Mouse (Mus musculus) midbrain, embryonic 10.5 days (tissue): ENCODE measurements at regions not wholly inside any gene's neighbourhood (a gene's known extent, or its start where the extent isn't known, plus 50 kb on each side); places are given as distances from the start of the nearest gene placed in this dataset.

Experiments used
- DNase-seq: peaks from one replicate; pipeline ENCODE4 v3.0.0-alpha.2; 2017; ENCODE audit warnings: low spot score
- H3K27ac ChIP-seq: fragments of 300-500 bp; sonication (generic); replicated peaks from 2 replicates; pipeline ENCODE4 v1.5.1; 2016; ENCODE audit warnings: mild to moderate bottlenecking
- H3K27me3 ChIP-seq: fragments of 300-500 bp; sonication (generic); 2 replicates; pipeline ENCODE4 v1.6.1; 2016; ENCODE audit warnings: low read depth, mild to moderate bottlenecking; ENCODE audit not compliant: poor library complexity, severe bottlenecking
- H3K36me3 ChIP-seq: fragments of 300-500 bp; sonication (generic); 2 replicates; pipeline ENCODE4 v1.6.1; 2016; ENCODE audit warnings: mild to moderate bottlenecking, moderate library complexity
- H3K4me1 ChIP-seq: fragments of 300-500 bp; sonication (generic); 2 replicates; pipeline ENCODE4 v1.6.1; 2016
- H3K4me3 ChIP-seq: fragments of 300-500 bp; sonication (generic); 2 replicates; pipeline ENCODE4 v1.5.1; 2016; ENCODE audit warnings: mild to moderate bottlenecking, moderate library complexity
- H3K9me3 ChIP-seq: fragments of 300-500 bp; sonication (generic); replicated peaks from 2 replicates; pipeline ENCODE4 v1.6.1; 2016; ENCODE audit warnings: mild to moderate bottlenecking
- WGBS: fragments of 180-500 bp; shearing (Covaris S2); methylation state at CpG from one replicate; pipeline ENCODE4 v1.1.7; 2016; 5-methylcytosine and 5-hydroxymethylcytosine counted together

DNA sequence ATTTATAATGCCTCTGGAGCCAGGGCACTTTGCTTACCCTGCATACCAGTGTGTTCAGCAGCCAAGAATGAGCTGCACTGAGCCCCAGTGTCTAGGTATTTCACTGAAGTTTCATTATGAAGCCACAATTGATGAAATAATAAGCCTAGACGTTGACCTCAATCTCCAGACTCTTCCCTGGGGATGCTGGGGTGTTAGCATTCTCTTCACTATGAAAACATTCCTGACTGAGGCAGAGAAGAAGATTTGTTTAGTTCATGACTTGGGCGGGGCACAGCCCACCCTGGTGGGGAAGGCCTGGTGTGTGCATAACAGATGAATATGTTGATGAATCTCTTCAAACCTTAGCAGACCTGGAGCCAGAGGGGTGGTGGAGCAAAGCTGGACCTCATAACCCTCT lies 104.4 kb downstream of the Erv3 start:
- no peak for DNase-seq
- H3K36me3 ChIP-seq = no peaks in the 10 kb centered on the region
- H3K4me1 ChIP-seq = no peaks in the 10 kb centered on the region
- no peaks in the 10 kb centered on the region for H3K27me3 ChIP-seq
- H3K27ac ChIP-seq = no peak overlapping the region
- H3K9me3 ChIP-seq = no peaks in the 10 kb centered on the region
- WGBS = 72% methylated on average over 2 of the region's 2 CpGs
- no peak overlapping the region for H3K4me3 ChIP-seq

DNA sequence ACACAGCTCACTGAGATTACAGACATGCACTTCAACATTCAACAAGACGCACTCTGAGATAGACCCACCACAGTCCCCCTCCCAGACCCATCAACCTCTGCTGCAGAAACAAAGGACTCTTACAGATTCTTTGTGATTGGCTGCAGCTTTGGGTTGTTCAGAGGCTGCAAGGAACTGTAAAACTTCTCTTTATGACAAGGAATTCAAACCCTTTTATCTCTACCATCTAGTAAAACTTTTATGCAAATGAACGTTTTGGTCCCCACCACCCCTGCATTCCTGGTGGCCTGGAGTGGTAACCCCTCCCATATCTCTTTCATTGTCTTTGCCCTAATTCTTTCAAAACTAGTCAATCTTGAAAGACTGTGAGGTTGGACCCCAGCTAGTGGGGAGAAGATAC lies 106.1 kb downstream of the Erv3 start:
- H3K27ac ChIP-seq = no peak overlapping the region
- DNase-seq = no peak
- H3K9me3 ChIP-seq = no peaks in the 10 kb centered on the region
- no peak overlapping the region for H3K4me3 ChIP-seq
- H3K36me3 ChIP-seq = no peaks in the 10 kb centered on the region
- 70% methylated on average over 2 of the region's 2 CpGs for WGBS
- no peaks in the 10 kb centered on the region for H3K27me3 ChIP-seq
- no peaks in the 10 kb centered on the region for H3K4me1 ChIP-seq

DNA sequence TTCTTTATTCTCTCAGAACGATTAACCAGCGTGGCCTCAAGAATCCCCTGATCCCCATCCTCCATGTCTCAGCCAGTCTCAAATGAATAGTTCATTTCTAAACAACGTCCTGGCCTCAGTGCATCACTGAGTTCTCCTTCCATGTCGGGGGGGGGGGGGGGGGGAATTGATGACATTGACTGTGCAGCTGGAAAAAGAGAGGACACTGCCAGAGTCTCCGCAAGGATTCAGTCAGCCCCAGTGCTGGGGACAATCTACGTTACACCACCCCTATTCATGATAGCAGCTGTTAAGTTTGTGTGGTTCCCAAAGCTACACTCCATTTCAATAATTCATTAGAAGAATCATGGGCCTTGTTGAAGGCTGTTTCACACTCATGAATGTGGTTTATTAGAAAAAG lies 108.9 kb downstream of the Erv3 start:
- Histone ChIP-seq H3K9me3 (no peaks in the 10 kb centered on the region), H3K4me1 (no peaks in the 10 kb centered on the region), H3K27ac (no peak overlapping the region), H3K36me3 (no peaks in the 10 kb centered on the region), H3K27me3 (no peaks in the 10 kb centered on the region), H3K4me3 (no peak overlapping the region)
- DNase-seq = no peak
- 73% methylated on average over 6 of the region's 6 CpGs for WGBS

DNA sequence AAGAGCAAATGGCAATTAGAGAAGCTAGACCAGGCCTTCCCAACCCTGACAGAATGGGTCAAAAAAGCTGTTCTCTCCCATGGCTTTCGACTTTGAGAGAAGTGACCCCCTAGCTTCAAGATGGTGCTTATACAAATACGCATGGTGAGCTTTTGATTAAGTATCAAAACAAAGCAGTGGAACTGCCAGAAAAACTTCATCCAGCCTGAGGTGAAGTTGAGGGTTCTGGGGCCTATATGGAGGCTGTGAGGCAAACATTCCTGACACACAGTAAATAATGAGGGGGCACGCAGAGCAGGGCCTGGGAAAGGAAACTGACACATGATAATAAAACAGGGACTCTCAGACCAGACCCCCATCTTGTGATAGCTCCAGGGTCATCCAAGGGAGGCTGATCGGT lies 109.3 kb downstream of the Erv3 start:
- Histone ChIP-seq H3K9me3 (no peaks in the 10 kb centered on the region), H3K36me3 (no peaks in the 10 kb centered on the region), H3K4me3 (no peak overlapping the region), H3K27ac (no peak overlapping the region), H3K27me3 (no peaks in the 10 kb centered on the region), H3K4me1 (no peaks in the 10 kb centered on the region)
- 70% methylated on average over 4 of the region's 4 CpGs for WGBS
- no peak for DNase-seq

DNA sequence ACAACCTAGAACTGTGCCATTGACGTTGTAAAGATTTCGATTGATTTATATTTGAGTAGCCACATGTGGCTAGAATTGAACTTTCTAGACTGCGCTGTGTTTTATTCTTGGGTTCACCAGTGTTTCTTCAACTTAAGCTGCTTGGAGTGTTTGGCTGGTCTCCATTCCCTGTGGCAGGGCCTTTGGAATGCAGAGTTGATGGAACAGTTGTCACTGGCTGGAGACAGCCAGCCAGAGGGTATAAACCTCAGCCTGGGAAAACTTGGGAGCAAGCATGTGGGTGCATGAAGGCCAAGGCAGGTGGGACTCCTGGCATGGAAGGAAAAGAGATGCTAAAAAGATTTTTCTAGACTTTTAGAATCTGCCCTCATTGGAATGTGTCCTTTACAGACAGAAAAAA lies 109.8 kb downstream of the Erv3 start:
- 87% methylated on average over 3 of the region's 3 CpGs for WGBS
- no peak overlapping the region for H3K4me3 ChIP-seq

DNA sequence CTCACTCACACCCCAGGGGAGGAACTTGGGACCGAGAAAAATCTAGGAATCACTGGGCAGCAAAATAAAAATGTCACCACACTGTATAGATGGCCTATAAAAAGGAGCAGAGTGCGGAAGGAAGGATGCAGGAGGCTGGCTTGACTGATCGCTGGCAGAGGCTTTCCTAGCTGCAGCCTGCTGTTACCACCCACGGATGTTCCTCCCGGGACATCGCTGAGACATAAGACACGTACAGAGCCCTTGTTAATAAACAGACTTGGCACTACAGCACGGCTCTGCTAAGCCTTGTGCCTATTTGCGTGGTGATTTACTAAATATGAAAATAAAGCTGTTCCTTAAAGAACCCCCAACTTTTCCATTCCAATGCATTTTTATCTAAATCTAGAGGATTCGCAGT lies 110.8 kb downstream of the Erv3 start:
- no peaks in the 10 kb centered on the region for H3K9me3 ChIP-seq
- DNase-seq = no peak
- H3K4me3 ChIP-seq = no peak overlapping the region
- H3K36me3 ChIP-seq = no peaks in the 10 kb centered on the region
- 54% methylated on average over 10 of the region's 10 CpGs for WGBS
- no peaks in the 10 kb centered on the region for H3K4me1 ChIP-seq
- H3K27me3 ChIP-seq = no peaks in the 10 kb centered on the region
- H3K27ac ChIP-seq = no peak overlapping the region

More for the DNA sequence above, 109.8 kb downstream of the Erv3 start:
- Histone ChIP-seq H3K36me3 (no peaks in the 10 kb centered on the region), H3K27me3 (no peaks in the 10 kb centered on the region), H3K4me1 (no peaks in the 10 kb centered on the region), H3K27ac (no peak overlapping the region), H3K9me3 (no peaks in the 10 kb centered on the region)
- DNase-seq = no peak

DNA sequence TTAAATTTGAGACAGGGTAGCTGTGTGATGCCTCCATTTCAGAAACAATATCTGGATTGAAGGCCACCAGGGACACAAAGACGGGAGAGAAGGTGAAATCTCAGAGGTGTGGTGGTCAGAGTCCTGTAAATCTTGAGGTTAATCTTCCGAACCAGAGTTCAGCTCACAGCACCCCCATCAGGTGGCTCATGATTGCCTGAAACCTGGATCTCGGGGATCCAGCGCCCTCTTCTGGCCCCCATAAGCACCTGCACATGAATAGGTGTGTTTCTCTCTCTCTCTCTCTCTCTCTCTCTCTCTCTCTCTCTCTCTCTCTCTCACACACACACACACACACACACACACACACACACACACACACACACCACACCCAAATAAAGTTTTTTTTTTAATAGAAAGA lies 111.8 kb downstream of the Erv3 start:
- no peaks in the 10 kb centered on the region for H3K4me1 ChIP-seq
- no peaks in the 10 kb centered on the region for H3K36me3 ChIP-seq
- H3K27me3 ChIP-seq = no peaks in the 10 kb centered on the region
- H3K4me3 ChIP-seq = no peak overlapping the region
- H3K27ac ChIP-seq = no peak overlapping the region
- DNase-seq = no peak
- WGBS = 68% methylated on average over 4 of the region's 4 CpGs
- H3K9me3 ChIP-seq = no peaks in the 10 kb centered on the region

DNA sequence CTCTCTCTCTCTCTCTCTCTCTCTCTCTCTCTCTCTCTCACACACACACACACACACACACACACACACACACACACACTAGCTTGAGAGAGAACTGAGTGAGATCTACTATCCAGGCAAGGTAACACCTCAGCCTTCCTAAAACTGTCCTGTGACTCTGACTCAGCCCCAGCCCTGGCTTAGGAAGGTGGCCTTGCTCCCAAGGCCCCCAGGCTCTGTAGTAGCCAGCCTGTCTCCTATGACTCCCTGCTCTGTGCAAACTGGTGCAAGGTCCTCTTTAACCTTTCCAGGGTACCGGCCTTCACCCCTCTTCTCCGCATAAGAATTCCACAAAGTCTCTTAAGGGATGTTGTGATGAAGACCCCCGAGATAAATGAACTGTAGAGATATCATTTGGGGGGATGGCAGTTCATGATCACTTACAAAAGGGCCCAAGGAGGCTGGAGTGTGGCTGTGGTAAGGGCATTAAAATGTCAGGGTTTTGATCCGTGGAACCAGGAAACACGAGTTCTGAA lies 114.1 kb downstream of the Erv3 start:
- no peak for DNase-seq
- Histone ChIP-seq H3K4me3 (no peak overlapping the region), H3K27me3 (no peaks in the 10 kb centered on the region), H3K36me3 (no peaks in the 10 kb centered on the region), H3K27ac (no peak overlapping the region), H3K9me3 (no peaks in the 10 kb centered on the region), H3K4me1 (no peaks in the 10 kb centered on the region)
- 89% methylated on average over 5 of the region's 5 CpGs for WGBS

DNA sequence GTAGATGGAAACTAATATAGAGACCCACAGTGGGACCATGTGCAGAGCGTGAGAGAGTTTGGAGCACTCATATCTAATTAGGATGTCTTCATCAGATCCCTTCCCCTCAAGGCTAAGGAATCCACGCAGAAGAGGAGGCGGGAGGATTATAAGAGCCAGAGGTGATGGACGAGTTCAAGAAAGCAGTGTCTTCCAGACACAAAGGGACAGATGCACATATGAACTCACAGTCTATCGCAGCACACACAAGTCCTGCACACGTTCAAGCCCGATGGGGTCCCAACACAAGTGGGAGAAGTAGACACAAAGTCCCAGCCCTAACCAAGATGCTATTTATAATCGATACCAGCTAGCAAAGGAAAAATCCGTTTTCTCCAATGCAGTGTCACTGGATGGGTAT lies 114.6 kb downstream of the Erv3 start:
- DNase-seq = no peak
- Histone ChIP-seq H3K9me3 (no peaks in the 10 kb centered on the region), H3K4me3 (no peak overlapping the region), H3K36me3 (no peaks in the 10 kb centered on the region), H3K4me1 (no peaks in the 10 kb centered on the region), H3K27ac (no peak overlapping the region), H3K27me3 (no peaks in the 10 kb centered on the region)
- WGBS = 88% methylated on average over 9 of the region's 9 CpGs

DNA sequence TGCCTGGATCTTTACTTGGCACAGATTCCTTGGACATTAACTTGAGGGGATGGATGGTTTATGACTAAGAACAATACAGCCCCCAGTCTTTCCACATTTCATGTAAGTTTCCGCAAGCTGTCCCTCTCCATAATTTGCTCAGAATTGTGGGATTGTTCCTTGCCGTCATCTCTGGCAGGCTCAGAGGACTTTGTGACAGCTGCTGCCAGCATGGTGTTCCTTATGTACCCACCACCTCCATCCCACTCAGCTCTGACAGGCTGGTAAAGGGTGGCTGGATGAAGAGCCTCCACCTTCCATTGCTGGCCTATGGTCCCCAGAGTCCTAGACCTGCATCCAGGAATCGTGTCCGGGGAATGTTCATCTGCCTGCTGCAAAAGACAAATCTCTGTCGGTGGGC lies 119.1 kb downstream of the Erv3 start:
- Histone ChIP-seq H3K27me3 (no peaks in the 10 kb centered on the region), H3K36me3 (no peaks in the 10 kb centered on the region), H3K9me3 (no peaks in the 10 kb centered on the region), H3K4me1 (no peaks in the 10 kb centered on the region), H3K27ac (no peak overlapping the region), H3K4me3 (no peak overlapping the region)
- WGBS = 88% methylated on average over 5 of the region's 5 CpGs
- no peak for DNase-seq

DNA sequence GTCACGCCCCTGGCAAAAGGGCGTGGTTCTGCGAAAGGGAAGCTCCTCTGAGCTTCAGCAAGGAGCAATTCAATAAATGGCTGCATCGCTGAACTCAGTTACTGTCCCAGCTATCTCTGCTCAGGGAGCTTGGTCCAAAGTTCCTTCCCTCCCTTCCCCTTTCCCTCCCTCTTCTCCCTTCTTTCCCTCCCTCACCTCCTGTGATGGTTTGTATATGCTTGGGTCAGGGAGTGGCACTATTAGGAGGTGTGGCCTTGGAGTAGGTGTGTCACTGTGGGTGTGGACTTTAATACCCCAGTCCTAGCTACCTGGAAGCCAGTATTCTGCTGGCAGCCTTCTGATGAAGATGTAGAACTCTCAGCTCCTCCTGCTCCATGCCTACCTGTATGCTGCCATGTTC lies 120.5 kb downstream of the Erv3 start:
- H3K4me3 ChIP-seq = no peak overlapping the region
- no peaks in the 10 kb centered on the region for H3K9me3 ChIP-seq
- no peaks in the 10 kb centered on the region for H3K27me3 ChIP-seq
- no peak overlapping the region for H3K27ac ChIP-seq
- 86% methylated on average over 4 of the region's 4 CpGs for WGBS
- no peaks in the 10 kb centered on the region for H3K4me1 ChIP-seq
- no peaks in the 10 kb centered on the region for H3K36me3 ChIP-seq
- no peak for DNase-seq

DNA sequence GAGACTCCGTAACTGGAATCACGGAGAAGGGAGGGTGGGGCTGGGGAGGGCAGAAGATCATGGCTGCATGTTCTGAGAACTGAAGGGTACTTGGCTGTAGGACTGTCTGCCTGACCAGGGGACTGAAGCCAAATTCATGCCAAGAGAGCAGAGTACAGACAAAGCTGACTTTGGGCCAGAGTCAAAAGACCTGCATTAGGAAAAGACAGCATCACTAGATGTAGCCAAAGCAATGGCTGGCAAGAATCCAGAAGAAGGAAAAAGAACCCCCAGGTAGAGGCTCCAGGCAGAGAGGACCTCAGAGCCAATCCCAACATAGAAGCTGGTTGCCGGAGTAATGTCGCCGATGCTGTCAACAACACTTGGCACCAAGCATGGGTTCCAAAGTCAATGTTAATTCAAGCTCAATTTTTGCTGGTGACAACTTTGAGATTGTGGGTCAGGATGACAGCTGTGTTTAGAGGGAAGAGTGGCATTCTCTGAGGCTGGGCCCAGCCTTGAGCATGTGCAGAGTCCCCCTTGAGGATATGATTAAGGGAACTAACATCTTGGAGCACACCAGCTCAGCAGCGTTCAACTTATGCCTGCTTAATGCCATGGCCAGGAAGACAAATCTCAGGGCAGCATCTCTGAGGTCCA lies 124.7 kb downstream of the Erv3 start:
- no peak overlapping the region for H3K4me3 ChIP-seq
- no peaks in the 10 kb centered on the region for H3K9me3 ChIP-seq
- WGBS = 93% methylated on average over 6 of the region's 6 CpGs

DNA sequence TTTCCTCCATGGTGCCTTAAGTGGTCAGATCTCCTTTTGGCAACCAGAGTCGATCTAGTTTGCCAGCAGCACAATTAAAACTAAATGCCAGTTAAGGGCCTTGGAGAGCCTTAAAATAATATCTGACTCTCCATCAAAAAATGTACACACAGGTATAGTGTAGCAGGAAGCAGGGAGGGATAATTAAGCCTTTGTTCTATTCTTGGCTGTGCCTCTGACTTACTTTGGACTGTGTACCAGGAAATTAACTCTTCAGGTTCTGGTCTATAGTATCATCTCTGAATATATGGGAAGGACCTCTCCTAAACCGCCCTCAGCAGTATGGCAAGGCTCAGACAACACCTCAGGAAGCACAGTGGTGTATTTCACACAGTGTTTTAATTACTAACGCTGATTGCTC lies 133.0 kb downstream of the Erv3 start:
- Histone ChIP-seq H3K36me3 (no peaks in the 10 kb centered on the region), H3K4me3 (no peak overlapping the region), H3K27ac (no peak overlapping the region), H3K4me1 (no peaks in the 10 kb centered on the region), H3K9me3 (peaks cover 29% of the 10 kb centered on the region), H3K27me3 (no peaks in the 10 kb centered on the region)
- no peak for DNase-seq
- 85% methylated on average over 3 of the region's 3 CpGs for WGBS

More for the DNA sequence above, 124.7 kb downstream of the Erv3 start:
- DNase-seq = no peak
- Histone ChIP-seq H3K27ac (no peak overlapping the region), H3K36me3 (no peaks in the 10 kb centered on the region), H3K27me3 (no peaks in the 10 kb centered on the region), H3K4me1 (no peaks in the 10 kb centered on the region)
